Mouse (Mus musculus): Measurements from ENCODE around the gene Zfpm1. TPM values are rescaled to one million over a fixed set of nuclear protein-coding genes. Genes with fewer than 3 reads are reported as not detected.
"Not testable (repeated sequence)": the region's sequence is repeated elsewhere in the genome, so short reads cannot be mapped to it uniquely, and the experiment has no call there.

Gene Zfpm1
- polyA plus RNA-seq, 1 experiment: 32.1 TPM

DNA sequence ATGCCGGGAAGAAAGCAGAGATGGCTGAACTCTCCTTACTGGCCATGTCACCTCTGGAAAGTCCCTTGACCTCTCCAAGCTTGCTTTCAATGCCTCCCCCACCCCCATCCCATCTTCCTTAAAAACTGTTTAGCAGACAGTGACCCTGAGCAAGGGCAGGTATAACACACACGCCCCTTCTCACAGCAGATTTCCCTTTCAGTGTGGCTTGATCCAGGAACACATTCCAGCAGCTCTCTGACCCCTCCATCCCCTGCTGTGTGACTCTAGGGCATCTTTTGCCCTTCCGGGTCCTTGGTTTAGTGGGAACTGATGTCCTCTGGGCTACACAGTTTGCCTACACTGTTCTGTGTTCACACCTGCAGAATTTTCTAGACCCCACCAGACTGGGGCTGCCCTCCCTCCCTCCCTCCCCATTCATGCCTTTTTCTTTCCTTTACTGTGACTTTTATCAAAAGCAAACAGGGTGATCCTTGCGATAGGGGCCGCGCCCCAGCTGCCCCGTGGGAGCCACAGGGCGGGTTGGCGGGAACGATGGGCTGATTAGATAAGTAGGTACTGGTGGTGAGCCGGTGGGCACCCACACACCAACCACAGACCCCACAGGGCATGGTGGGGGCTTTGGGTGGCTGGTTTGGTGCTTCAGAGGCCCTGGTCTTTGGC is 37.2 kb downstream of the Zfpm1 start:
- no peaks in the 10 kb centered on the region for H3K4me1 ChIP-seq (ENCODE audit: control insufficient read depth, insufficient read depth, low read length)
- no peak overlapping the region for H3K27ac ChIP-seq (ENCODE audit: insufficient read depth, low read length)
- TF ChIP-seq POLR2A (IDR thresholded peaks at IDR 0.05; ENCODE audit: extremely low read depth, insufficient read depth, low read length): no peak
- no peak for TF ChIP-seq CTCF (IDR thresholded peaks at IDR 0.05; ENCODE audit: extremely low read depth, insufficient read depth, low read length)
- no peak overlapping the region for H3K4me3 ChIP-seq (ENCODE audit: insufficient read depth, low read length)

GRCm38 (mm10) chr8:122319708-122320075 is 37.8 kb downstream of the Zfpm1 start:
- no peak for TF ChIP-seq CTCF (IDR thresholded peaks at IDR 0.05; ENCODE audit: extremely low read depth, insufficient read depth, low read length)
- no peak for TF ChIP-seq POLR2A (IDR thresholded peaks at IDR 0.05; ENCODE audit: extremely low read depth, insufficient read depth, low read length)
- H3K27ac ChIP-seq (ENCODE audit: insufficient read depth, low read length): no peak overlapping the region
- no peak overlapping the region for H3K4me3 ChIP-seq (ENCODE audit: insufficient read depth, low read length)
- H3K4me1 ChIP-seq (ENCODE audit: control insufficient read depth, insufficient read depth, low read length): no peaks in the 10 kb centered on the region

DNA sequence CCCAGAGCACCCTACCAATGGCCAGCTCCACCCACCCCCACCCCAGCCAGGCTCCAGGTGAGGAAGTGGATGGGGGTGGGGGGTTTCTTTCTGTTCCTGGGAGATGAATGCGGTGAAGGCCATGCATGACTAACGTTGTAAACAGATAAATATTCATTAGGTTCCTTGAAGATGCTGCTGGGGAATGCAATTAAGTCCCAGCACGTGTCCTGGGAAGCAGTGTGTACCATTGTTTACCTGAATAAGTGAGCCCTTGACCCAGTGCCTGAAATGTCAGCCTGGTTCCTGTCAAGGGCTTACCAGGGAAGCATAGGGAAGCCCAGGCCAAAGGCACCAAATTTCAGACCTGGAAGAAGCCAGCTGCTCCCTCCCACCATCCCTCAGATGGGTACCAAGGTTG is 38.6 kb downstream of the Zfpm1 start:
- no peaks in the 10 kb centered on the region for H3K4me1 ChIP-seq (ENCODE audit: control insufficient read depth, insufficient read depth, low read length)
- no peak overlapping the region for H3K4me3 ChIP-seq (ENCODE audit: insufficient read depth, low read length)
- TF ChIP-seq POLR2A (IDR thresholded peaks at IDR 0.05; ENCODE audit: extremely low read depth, insufficient read depth, low read length): no peak
- no peak for TF ChIP-seq CTCF (IDR thresholded peaks at IDR 0.05; ENCODE audit: extremely low read depth, insufficient read depth, low read length)
- no peak overlapping the region for H3K27ac ChIP-seq (ENCODE audit: insufficient read depth, low read length)

GRCm38 (mm10) chr8:122321455-122321921 is 39.5 kb downstream of the Zfpm1 start:
- TF ChIP-seq CTCF (IDR thresholded peaks at IDR 0.05; ENCODE audit: extremely low read depth, insufficient read depth, low read length) (no peak), POLR2A (IDR thresholded peaks at IDR 0.05; ENCODE audit: extremely low read depth, insufficient read depth, low read length) (no peak)
- Histone ChIP-seq H3K4me3 (ENCODE audit: insufficient read depth, low read length) (no peak overlapping the region), H3K4me1 (ENCODE audit: control insufficient read depth, insufficient read depth, low read length) (no peaks in the 10 kb centered on the region), H3K27ac (ENCODE audit: insufficient read depth, low read length) (no peak overlapping the region)

DNA sequence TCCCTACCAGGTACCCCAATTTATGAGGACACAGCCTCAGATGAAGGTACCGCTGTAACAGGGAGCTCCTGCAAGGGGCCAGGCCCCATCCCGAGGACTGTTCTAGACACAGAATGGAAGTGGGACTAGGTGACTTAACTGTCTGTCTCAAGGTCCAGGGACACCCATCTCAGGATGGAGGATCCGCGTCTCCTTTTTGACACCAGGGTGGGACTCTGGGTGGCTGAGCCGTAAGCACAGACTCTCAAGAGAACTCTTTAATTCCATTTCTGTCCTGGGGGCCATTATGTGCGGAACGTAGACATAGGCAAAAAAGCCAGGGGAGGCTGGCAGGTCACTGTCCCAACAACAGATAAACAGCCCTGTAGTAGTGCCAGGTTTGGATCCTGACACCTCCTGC is 40.2 kb downstream of the Zfpm1 start:
- TF ChIP-seq CTCF (IDR thresholded peaks at IDR 0.05; ENCODE audit: extremely low read depth, insufficient read depth, low read length) (no peak), POLR2A (IDR thresholded peaks at IDR 0.05; ENCODE audit: extremely low read depth, insufficient read depth, low read length) (no peak)
- H3K4me1 ChIP-seq (ENCODE audit: control insufficient read depth, insufficient read depth, low read length): no peaks in the 10 kb centered on the region
- H3K4me3 ChIP-seq (ENCODE audit: insufficient read depth, low read length): no peak overlapping the region
- no peak overlapping the region for H3K27ac ChIP-seq (ENCODE audit: insufficient read depth, low read length)

DNA sequence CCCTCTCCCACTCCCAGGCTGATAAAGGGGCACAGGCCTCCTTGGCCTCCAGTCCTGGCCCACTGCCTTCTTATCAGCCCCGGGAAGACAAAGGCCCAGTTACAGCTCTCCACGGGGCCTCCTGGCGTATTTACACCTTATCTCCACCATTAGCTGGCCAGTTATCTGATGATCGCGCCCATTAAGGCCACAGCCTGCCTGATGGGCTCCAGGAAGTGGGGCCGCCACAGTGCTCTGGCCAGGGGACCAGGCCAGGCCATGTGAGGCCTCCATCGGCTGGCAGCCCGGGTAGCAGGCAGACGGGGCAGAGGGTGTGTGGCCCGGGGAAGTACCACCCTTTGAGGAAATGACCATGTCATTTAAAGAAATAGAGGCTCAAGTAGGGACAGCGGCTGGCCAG is 40.9 kb downstream of the Zfpm1 start:
- TF ChIP-seq POLR2A (IDR thresholded peaks at IDR 0.05; ENCODE audit: extremely low read depth, insufficient read depth, low read length): no peak
- no peak overlapping the region for H3K4me3 ChIP-seq (ENCODE audit: insufficient read depth, low read length)
- H3K27ac ChIP-seq (ENCODE audit: insufficient read depth, low read length): no peak overlapping the region
- no peaks in the 10 kb centered on the region for H3K4me1 ChIP-seq (ENCODE audit: control insufficient read depth, insufficient read depth, low read length)

GRCm38 (mm10) chr8:122323951-122324402 is 42.0 kb downstream of the Zfpm1 start:
- not testable (repeated sequence) for H3K27ac ChIP-seq (ENCODE audit: insufficient read depth, low read length); H3K4me3 ChIP-seq (ENCODE audit: insufficient read depth, low read length); H3K4me1 ChIP-seq (ENCODE audit: control insufficient read depth, insufficient read depth, low read length)

DNA sequence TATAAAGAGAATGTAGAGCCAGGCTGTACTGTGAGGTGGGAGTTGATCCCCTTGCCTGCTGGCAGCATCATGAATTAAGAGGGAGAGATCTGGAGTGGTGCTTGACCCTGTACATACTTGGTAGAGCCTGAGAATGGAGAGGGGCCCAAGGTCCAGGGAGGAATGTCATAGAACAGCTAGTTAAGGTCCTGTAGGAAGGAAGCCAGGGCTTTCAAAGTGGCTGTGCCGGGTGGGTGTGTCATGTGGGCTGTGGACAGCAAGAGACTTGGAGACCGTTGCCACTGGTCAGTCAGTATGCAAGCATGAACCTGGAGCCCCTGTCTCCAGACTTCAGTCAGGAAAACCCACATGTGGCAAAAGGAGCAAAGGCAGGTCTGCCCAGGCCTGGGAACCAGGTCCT is 43.3 kb downstream of the Zfpm1 start:
- TF ChIP-seq CTCF (IDR thresholded peaks at IDR 0.05; ENCODE audit: extremely low read depth, insufficient read depth, low read length) (no peak), POLR2A (IDR thresholded peaks at IDR 0.05; ENCODE audit: extremely low read depth, insufficient read depth, low read length) (no peak)
- Histone ChIP-seq H3K4me1 (ENCODE audit: control insufficient read depth, insufficient read depth, low read length) (no peaks in the 10 kb centered on the region), H3K4me3 (ENCODE audit: insufficient read depth, low read length) (no peak overlapping the region), H3K27ac (ENCODE audit: insufficient read depth, low read length) (no peak overlapping the region)

GRCm38 (mm10) chr8:122326114-122326542 is 44.2 kb downstream of the Zfpm1 start:
- H3K4me1 ChIP-seq (ENCODE audit: control insufficient read depth, insufficient read depth, low read length): no peaks in the 10 kb centered on the region
- no peak overlapping the region for H3K4me3 ChIP-seq (ENCODE audit: insufficient read depth, low read length)
- H3K27ac ChIP-seq (ENCODE audit: insufficient read depth, low read length): no peak overlapping the region
- TF ChIP-seq POLR2A (IDR thresholded peaks at IDR 0.05; ENCODE audit: extremely low read depth, insufficient read depth, low read length) (no peak), CTCF (IDR thresholded peaks at IDR 0.05; ENCODE audit: extremely low read depth, insufficient read depth, low read length) (no peak)

DNA sequence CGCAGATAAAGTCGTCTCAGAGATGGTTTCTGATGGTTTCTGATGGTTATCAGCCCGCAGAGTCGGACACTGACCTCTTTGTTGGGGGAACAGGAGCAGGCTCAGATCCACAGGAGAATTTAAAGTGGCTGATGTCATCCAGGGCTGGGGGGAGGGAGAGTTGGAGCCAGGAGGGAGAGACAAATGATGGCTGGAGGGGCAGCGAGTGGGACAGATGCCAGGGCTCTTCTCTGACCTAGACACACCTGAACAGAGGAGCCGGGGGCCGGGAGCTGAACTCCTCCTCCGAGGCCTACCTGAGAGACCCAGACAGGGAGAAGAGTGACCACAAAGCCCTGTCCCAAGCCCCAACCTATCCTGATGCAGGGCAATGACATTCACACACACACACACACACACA is 47.1 kb downstream of the Zfpm1 start:
- TF ChIP-seq CTCF (IDR thresholded peaks at IDR 0.05; ENCODE audit: extremely low read depth, insufficient read depth, low read length): no peak
- TF ChIP-seq POLR2A (IDR thresholded peaks at IDR 0.05; ENCODE audit: extremely low read depth, insufficient read depth, low read length): no peak
- Histone ChIP-seq H3K4me1 (ENCODE audit: control insufficient read depth, insufficient read depth, low read length) (no peaks in the 10 kb centered on the region), H3K27ac (ENCODE audit: insufficient read depth, low read length) (no peak overlapping the region), H3K4me3 (ENCODE audit: insufficient read depth, low read length) (no peak overlapping the region)

All from cortical plate, adult 2 months (tissue).